Mouse (Mus musculus): ENCODE data around the gene Cdk19. TPM values are rescaled to one million over a fixed set of nuclear protein-coding genes. Genes with fewer than 3 reads are reported as not detected.
"Not testable (repeated sequence)": the region's sequence is repeated elsewhere in the genome, so short reads cannot be mapped to it uniquely, and the experiment has no call there.

Cdk19 gene
- polyA plus RNA-seq, 1 experiment from 2014 or later: 15.0 TPM

- Histone ChIP-seq H3K9ac (no peak overlapping the region), H3K4me2 (replicated peaks) (no peak overlapping the region), H3K4me1 (peaks cover 8% of the 10 kb centered on the region), H3K4me3 (no peak overlapping the region), H3K27me3 (no peaks in the 10 kb centered on the region), H3K27ac (no peak overlapping the region), H3K9me3 (replicated peaks) (no peaks in the 10 kb centered on the region), H3K36me3 (no peaks in the 10 kb centered on the region)
- WGBS: 93% methylated on average over 1 of the region's 3 CpGs
- ATAC-seq (ENCODE audit: low FRiP score): no peak
These were observed 163.4 kb downstream of the Cdk19 start for GRCm38 (mm10) chr10:40502734-40503133.

GRCm38 (mm10) chr10:40510356-40510755, 171.0 kb downstream of the Cdk19 start:
- no peaks in the 10 kb centered on the region for H3K27me3 ChIP-seq
- H3K4me1 ChIP-seq: no peaks in the 10 kb centered on the region; the same call in 1 of the 2 replicates
- H3K27ac ChIP-seq: no peak overlapping the region
- WGBS: 91% methylated on average over 5 of the region's 5 CpGs
- no peaks in the 10 kb centered on the region for H3K9me3 ChIP-seq (replicated peaks)
- H3K36me3 ChIP-seq: no peaks in the 10 kb centered on the region
- no peak overlapping the region for H3K4me3 ChIP-seq
- H3K4me2 ChIP-seq (replicated peaks): no peak overlapping the region
- no peak for ATAC-seq (ENCODE audit: low FRiP score)
- H3K9ac ChIP-seq: no peak overlapping the region

GRCm38 (mm10) chr10:40511221-40511677, 171.9 kb downstream of the Cdk19 start:
- 84% methylated on average over 8 of the region's 8 CpGs for WGBS
- Histone ChIP-seq H3K9ac (no peak overlapping the region), H3K4me1 (no peaks in the 10 kb centered on the region; the same call in 1 of the 2 replicates), H3K27ac (no peak overlapping the region), H3K36me3 (no peaks in the 10 kb centered on the region), H3K27me3 (no peaks in the 10 kb centered on the region), H3K4me2 (replicated peaks) (no peak overlapping the region), H3K4me3 (no peak overlapping the region), H3K9me3 (replicated peaks) (no peaks in the 10 kb centered on the region)
- no peak for ATAC-seq (ENCODE audit: low FRiP score)

- Histone ChIP-seq H3K9me3 (replicated peaks) (no peaks in the 10 kb centered on the region), H3K4me1 (peaks cover 3% of the 10 kb centered on the region), H3K4me3 (no peak overlapping the region), H3K36me3 (no peaks in the 10 kb centered on the region), H3K27ac (no peak overlapping the region), H3K27me3 (no peaks in the 10 kb centered on the region), H3K9ac (no peak overlapping the region), H3K4me2 (replicated peaks) (no peak overlapping the region)
- no peak for ATAC-seq (ENCODE audit: low FRiP score)
- WGBS: 95% methylated on average over 6 of the region's 6 CpGs
These were observed 172.8 kb downstream of the Cdk19 start for GRCm38 (mm10) chr10:40512185-40512584.

DNA sequence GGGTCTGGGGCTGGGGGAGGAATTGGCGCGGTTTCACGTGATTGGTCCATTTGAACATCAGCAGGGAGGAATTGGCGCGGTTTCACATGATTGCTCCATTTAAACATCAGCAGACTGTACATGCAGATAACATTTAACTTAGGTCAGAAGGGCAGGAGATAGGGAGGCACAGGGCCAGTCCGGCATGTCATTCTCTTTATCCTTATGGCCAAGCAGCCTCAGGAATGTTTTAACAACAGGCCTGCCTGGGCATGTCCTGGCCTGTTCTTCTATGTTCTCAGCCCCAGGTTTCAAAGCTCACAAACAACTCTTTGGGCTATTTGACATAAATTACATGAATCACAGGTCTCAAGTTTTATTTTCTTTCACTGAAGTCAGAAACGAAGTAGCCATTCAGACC, 173.6 kb downstream of the Cdk19 start:
- H3K36me3 ChIP-seq; ATAC-seq (ENCODE audit: low FRiP score); H3K4me1 ChIP-seq; H3K27ac ChIP-seq; H3K4me3 ChIP-seq; H3K9me3 ChIP-seq (replicated peaks); H3K9ac ChIP-seq; H3K27me3 ChIP-seq; H3K4me2 ChIP-seq (replicated peaks): not testable (repeated sequence)
- WGBS: 97% methylated on average over 7 of the region's 7 CpGs

- Histone ChIP-seq H3K4me1 (peaks cover 6% of the 10 kb centered on the region), H3K27me3 (no peaks in the 10 kb centered on the region), H3K4me3 (no peak overlapping the region), H3K9ac (no peak overlapping the region), H3K36me3 (no peaks in the 10 kb centered on the region), H3K9me3 (replicated peaks) (no peaks in the 10 kb centered on the region), H3K4me2 (replicated peaks) (no peak overlapping the region), H3K27ac (no peak overlapping the region)
- no peak for ATAC-seq (ENCODE audit: low FRiP score)
- WGBS: 84% methylated on average over 5 of the region's 5 CpGs
These were observed 175.9 kb downstream of the Cdk19 start for GRCm38 (mm10) chr10:40515225-40515681.

GRCm38 (mm10) chr10:40516421-40516820, 177.1 kb downstream of the Cdk19 start:
- Histone ChIP-seq H3K4me2 (replicated peaks) (no peak overlapping the region), H3K27ac (no peak overlapping the region), H3K4me1 (peaks cover 9% of the 10 kb centered on the region), H3K4me3 (no peak overlapping the region), H3K27me3 (no peaks in the 10 kb centered on the region), H3K36me3 (no peaks in the 10 kb centered on the region), H3K9ac (no peak overlapping the region), H3K9me3 (replicated peaks) (no peaks in the 10 kb centered on the region)
- no peak for ATAC-seq (ENCODE audit: low FRiP score)
- 31% methylated on average over 4 of the region's 4 CpGs for WGBS

GRCm38 (mm10) chr10:40519586-40519985, 180.2 kb downstream of the Cdk19 start:
- Histone ChIP-seq H3K9me3 (replicated peaks) (no peaks in the 10 kb centered on the region), H3K9ac (no peak overlapping the region), H3K27me3 (no peaks in the 10 kb centered on the region), H3K36me3 (no peaks in the 10 kb centered on the region), H3K4me3 (no peak overlapping the region), H3K4me1 (peaks cover 23% of the 10 kb centered on the region), H3K4me2 (replicated peaks) (no peak overlapping the region), H3K27ac (no peak overlapping the region)
- 83% methylated on average over 4 of the region's 4 CpGs for WGBS
- no peak for ATAC-seq (ENCODE audit: low FRiP score)

- 6% methylated on average over 12 of the region's 12 CpGs for WGBS
- no peaks in the 10 kb centered on the region for H3K36me3 ChIP-seq
- H3K27ac ChIP-seq: no peak overlapping the region
- no peaks in the 10 kb centered on the region for H3K9me3 ChIP-seq (replicated peaks)
- no peak overlapping the region for H3K4me3 ChIP-seq
- H3K4me1 ChIP-seq: peaks cover 20% of the 10 kb centered on the region
- no peaks in the 10 kb centered on the region for H3K27me3 ChIP-seq
- peak; percentile 73 for ATAC-seq (ENCODE audit: low FRiP score)
- no peak overlapping the region for H3K9ac ChIP-seq
- peak overlapping the region; percentile 16 for H3K4me2 ChIP-seq (replicated peaks)
These were observed 182.2 kb downstream of the Cdk19 start for GRCm38 (mm10) chr10:40521579-40521978.

GRCm38 (mm10) chr10:40523312-40523975, 184.1 kb downstream of the Cdk19 start:
- Histone ChIP-seq H3K4me3 (no peak overlapping the region), H3K27ac (no peak overlapping the region), H3K9me3 (replicated peaks) (no peaks in the 10 kb centered on the region), H3K27me3 (no peaks in the 10 kb centered on the region), H3K4me2 (replicated peaks) (no peak overlapping the region), H3K9ac (no peak overlapping the region), H3K36me3 (no peaks in the 10 kb centered on the region), H3K4me1 (peaks cover 19% of the 10 kb centered on the region)
- ATAC-seq (ENCODE audit: low FRiP score): no peak
- WGBS: 57% methylated on average over 7 of the region's 7 CpGs

- Histone ChIP-seq H3K9ac (no peak overlapping the region), H3K4me3 (no peak overlapping the region), H3K4me1 (peaks cover 16% of the 10 kb centered on the region), H3K27me3 (no peaks in the 10 kb centered on the region), H3K9me3 (replicated peaks) (no peaks in the 10 kb centered on the region), H3K36me3 (no peaks in the 10 kb centered on the region), H3K4me2 (replicated peaks) (no peak overlapping the region), H3K27ac (no peak overlapping the region)
- 75% methylated on average over 9 of the region's 9 CpGs for WGBS
- no peak for ATAC-seq (ENCODE audit: low FRiP score)
These were observed 184.9 kb downstream of the Cdk19 start for GRCm38 (mm10) chr10:40524032-40524806.

DNA sequence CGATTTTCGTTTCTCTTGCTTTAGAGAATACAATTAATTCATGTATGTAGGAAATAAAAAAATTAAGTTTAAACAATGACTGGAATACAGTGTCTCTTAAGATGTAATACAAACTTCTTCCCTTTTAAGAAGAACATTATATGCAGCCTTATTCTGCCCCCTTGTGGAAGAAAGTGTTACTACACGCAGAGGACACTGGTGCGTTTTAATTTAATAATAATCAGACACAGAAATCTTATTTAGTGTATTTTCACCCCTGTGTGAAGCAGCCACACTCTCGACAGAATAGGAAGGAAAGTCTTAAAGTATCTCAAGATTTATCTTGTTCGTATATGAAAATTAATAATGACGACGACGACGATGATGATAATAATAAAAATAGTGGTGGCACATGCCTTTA, 185.6 kb downstream of the Cdk19 start:
- Histone ChIP-seq H3K9me3 (replicated peaks) (no peaks in the 10 kb centered on the region), H3K27ac (no peak overlapping the region), H3K4me2 (replicated peaks) (no peak overlapping the region), H3K4me3 (no peak overlapping the region), H3K4me1 (peaks cover 16% of the 10 kb centered on the region), H3K9ac (no peak overlapping the region), H3K27me3 (no peaks in the 10 kb centered on the region), H3K36me3 (no peaks in the 10 kb centered on the region)
- WGBS: 29% methylated on average over 10 of the region's 10 CpGs
- ATAC-seq (ENCODE audit: low FRiP score): no peak

All from hindbrain, embryonic 12.5 days (tissue).